Mouse (Mus musculus) NIH3T3 (cell line): ENCODE results near the gene Bicc1.
"Not testable (repeated sequence)": the region's sequence is repeated elsewhere in the genome, so short reads cannot be mapped to it uniquely, and the experiment has no call there.

Experiments
- DNase-seq: peaks from one replicate; pipeline ENCODE4 v3.0.0-alpha.2; 2012; ENCODE audit warnings: low read depth

Bicc1 gene

GRCm38 (mm10) chr10:70996051-70996450, 163.4 kb downstream of the Bicc1 start:
- no peak for DNase-seq

- no peak for DNase-seq
Measured at GRCm38 (mm10) chr10:70994135-70994497, 165.4 kb downstream of the Bicc1 start.

- DNase-seq: no peak
Measured at GRCm38 (mm10) chr10:70993497-70994134, 165.9 kb downstream of the Bicc1 start.

- DNase-seq: no peak
Measured at GRCm38 (mm10) chr10:70987396-70987795, 172.1 kb downstream of the Bicc1 start.

- no peak for DNase-seq
Measured at GRCm38 (mm10) chr10:70983036-70983670, 176.3 kb downstream of the Bicc1 start.

GRCm38 (mm10) chr10:70982156-70982555, 177.3 kb downstream of the Bicc1 start:
- DNase-seq: no peak

- DNase-seq: no peak
Measured at GRCm38 (mm10) chr10:70979657-70980056, 179.8 kb downstream of the Bicc1 start.

GRCm38 (mm10) chr10:70977141-70977540, 182.4 kb downstream of the Bicc1 start:
- no peak for DNase-seq

GRCm38 (mm10) chr10:70976633-70977032, 182.9 kb downstream of the Bicc1 start:
- no peak for DNase-seq

GRCm38 (mm10) chr10:70971156-70971555, 188.3 kb downstream of the Bicc1 start:
- no peak for DNase-seq

- DNase-seq: no peak
Measured at GRCm38 (mm10) chr10:70968848-70969683, 190.4 kb downstream of the Bicc1 start.

- peak; percentile 71 for DNase-seq
Measured at GRCm38 (mm10) chr10:70966642-70967345, 192.7 kb downstream of the Bicc1 start.

GRCm38 (mm10) chr10:70964706-70965105, 194.8 kb downstream of the Bicc1 start:
- no peak for DNase-seq

GRCm38 (mm10) chr10:70963599-70964193, 195.8 kb downstream of the Bicc1 start:
- DNase-seq: peak; percentile 88

- peak; percentile 65 for DNase-seq
Measured at GRCm38 (mm10) chr10:70961641-70962040, 197.9 kb downstream of the Bicc1 start.

- DNase-seq: not testable (repeated sequence)
Measured at GRCm38 (mm10) chr10:70960396-70960795, 199.1 kb downstream of the Bicc1 start.

- no peak for DNase-seq
Measured at GRCm38 (mm10) chr10:70952770-70953147, 206.7 kb downstream of the Bicc1 start.

- DNase-seq: no peak
Measured at GRCm38 (mm10) chr10:70952056-70952769, 207.3 kb downstream of the Bicc1 start.

GRCm38 (mm10) chr10:70950105-70950424, 209.4 kb downstream of the Bicc1 start:
- DNase-seq: no peak

GRCm38 (mm10) chr10:70949254-70950104, 210.0 kb downstream of the Bicc1 start:
- DNase-seq: no peak

- no peak for DNase-seq
Measured at GRCm38 (mm10) chr10:70948276-70948675, 211.2 kb downstream of the Bicc1 start.
